Mouse (Mus musculus) cortical plate, adult 2 months (tissue): Measurements from ENCODE around the gene Ppfibp2.

Experiments used
- CTCF ChIP-seq: fragments of 200-500 bp; IDR thresholded peaks from 2 replicates; pipeline ENCODE4 v1.5.1; 2011; ENCODE audit warnings: mild to moderate bottlenecking, control low read depth, low read length; ENCODE audit not compliant: insufficient read depth; ENCODE audit errors: extremely low read depth
- POLR2A ChIP-seq: fragments of 200-500 bp; IDR thresholded peaks from 2 replicates; pipeline ENCODE4 v1.6.1; 2011; ENCODE audit warnings: mild to moderate bottlenecking, low read length, control low read depth; ENCODE audit not compliant: insufficient read depth; ENCODE audit errors: extremely low read depth

DNA sequence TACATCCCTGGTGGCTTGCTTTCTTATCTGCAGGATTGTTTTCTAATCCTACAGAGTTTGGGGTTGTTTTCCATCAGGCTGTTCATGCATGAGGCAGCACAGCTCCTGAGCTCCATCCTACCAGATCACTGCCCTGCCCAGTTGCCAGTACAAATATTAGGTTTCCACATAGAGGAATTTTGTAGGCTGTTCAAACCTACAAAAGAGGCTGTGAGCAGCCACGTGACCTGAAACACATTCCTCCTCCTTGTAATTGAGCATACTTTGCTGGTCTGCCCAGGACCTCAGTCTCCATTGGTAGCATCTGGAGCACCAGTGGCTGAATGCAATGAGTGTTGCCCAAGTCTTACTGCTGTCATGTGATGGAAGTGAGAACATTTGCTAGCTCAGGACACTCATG is 104.9 kb downstream of the Ppfibp2 start:
- TF ChIP-seq POLR2A, result no peak
- no peak for TF ChIP-seq CTCF
